Mouse (Mus musculus) ES-E14 (cell line): ENCODE measurements around the gene Atf3. TPM values are rescaled to one million over a fixed set of nuclear protein-coding genes. Genes with fewer than 3 reads are reported as not detected.

ENCODE experiments used
- DNase-seq: peaks from one replicate; pipeline ENCODE4 v3.0.0-alpha.2; 2013; ENCODE audit warnings: low read depth, low spot score
- H3K27ac ChIP-seq: 2 replicates; pipeline ENCODE4 v1.5.1; 2012; ENCODE audit warnings: low read depth, mild to moderate bottlenecking, low read length, moderate library complexity, mixed read lengths; ENCODE audit not compliant: poor library complexity, insufficient read depth, severe bottlenecking
- H3K36me3 ChIP-seq: 2 replicates; pipeline ENCODE4 v1.6.1; 2012; ENCODE audit warnings: mild to moderate bottlenecking, low read length, moderate library complexity, mixed read lengths; ENCODE audit not compliant: control insufficient read depth, poor library complexity, insufficient read depth, severe bottlenecking
- H3K4me1 ChIP-seq, 2 experiments: fragments of 150-350 bp in 1 of 2; sonication (generic) in 1 of 2; 2 replicates each; pipeline ENCODE4 v1.6.1; 2012; ENCODE audit warnings: low read length in 2 of 2, mild to moderate bottlenecking in 1 of 2, mixed read lengths in 1 of 2; ENCODE audit not compliant: control insufficient read depth in 2 of 2, insufficient read depth in 2 of 2, poor library complexity in 1 of 2
- H3K4me3 ChIP-seq, 2 experiments: fragments of 150-350 bp in 1 of 2; sonication (generic) in 1 of 2; 2 replicates each; pipeline ENCODE4 v1.5.1; 2012; ENCODE audit warnings: low read length in 2 of 2, low read depth in 1 of 2, mild to moderate bottlenecking in 1 of 2, mixed read lengths in 1 of 2; ENCODE audit not compliant: insufficient read depth in 1 of 2, poor library complexity in 1 of 2, severe bottlenecking in 1 of 2
- H3K9ac ChIP-seq: 2 replicates; pipeline ENCODE4 v1.6.1; 2012; ENCODE audit warnings: low read depth, mild to moderate bottlenecking, low read length, mixed read lengths; ENCODE audit not compliant: poor library complexity, insufficient read depth, severe bottlenecking
- H3K9me3 ChIP-seq: fragments of 150-350 bp; sonication (generic); 2 replicates; pipeline ENCODE4 v1.6.1; 2012; ENCODE audit warnings: low read depth, mild to moderate bottlenecking, low read length; ENCODE audit not compliant: control insufficient read depth, insufficient read depth
- CHD2 ChIP-seq: IDR thresholded peaks from 2 replicates; pipeline ENCODE4 v1.6.1; 2014; ENCODE audit warnings: mild to moderate bottlenecking, low read depth, low read length, inconsistent platforms
- HCFC1 ChIP-seq: IDR thresholded peaks from 2 replicates; pipeline ENCODE4 v1.6.1; 2012; ENCODE audit warnings: low read length, inconsistent platforms, borderline replicate concordance; ENCODE audit not compliant: insufficient read depth
- MAFK ChIP-seq: IDR thresholded peaks from 2 replicates; pipeline ENCODE4 v1.6.1; 2014; ENCODE audit warnings: mild to moderate bottlenecking, low read depth, low read length, inconsistent platforms; ENCODE audit not compliant: insufficient read depth
- ZC3H11A ChIP-seq: IDR thresholded peaks from 2 replicates; pipeline ENCODE4 v1.6.1; 2012; ENCODE audit warnings: low read depth, mild to moderate bottlenecking, inconsistent platforms, low read length, borderline replicate concordance
- ZNF384 ChIP-seq: IDR thresholded peaks from 2 replicates; pipeline ENCODE4 v1.6.1; 2012; ENCODE audit warnings: low read depth, low read length, inconsistent platforms
- in situ Hi-C, 2 experiments: fragments of 600-800 bp; cut with MboI; formaldehyde crosslinking; loops; one replicate each; pipeline ENCODE4 v1.15.1; 2025; ENCODE audit warnings: low sequenced_read_pairs in 2 of 2, inconsistent platforms in 1 of 2; ENCODE audit not compliant: unreplicated experiment in 2 of 2
- total RNA-seq: library from RNA; depleted of rRNA; stranded (reverse); fragments of 300-350 nt; gene quantifications from 2 replicates; pipeline ENCODE4 v1.2.3, GENCODE M21; 2012

Gene Atf3
- total RNA-seq, 1 experiment, result 8.0 TPM

DNA sequence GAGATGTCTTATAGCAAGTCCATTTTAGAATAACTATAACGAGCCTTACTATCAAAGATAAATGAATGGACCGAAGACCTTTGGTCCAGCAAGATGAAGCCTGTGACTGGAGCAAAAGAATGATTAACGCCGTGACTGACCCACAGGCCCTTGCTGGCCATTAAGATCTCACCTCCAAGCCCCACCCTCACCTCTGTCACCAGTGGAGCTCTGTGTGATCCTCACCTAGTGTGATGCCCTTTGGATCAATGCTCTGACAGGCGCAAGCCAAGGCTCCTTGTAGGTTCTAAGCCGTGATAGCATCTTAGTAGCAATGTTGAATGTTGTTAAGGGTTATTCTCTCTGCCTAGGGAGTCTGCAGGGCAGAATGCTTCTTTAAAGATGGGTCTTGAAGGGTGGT, 21.8 kb downstream of the Atf3 start:
- DNase-seq, result no peak
- H3K4me3 ChIP-seq, result no peak overlapping the region
- H3K4me1 ChIP-seq, result 0 out of 4 replicates have a peak, but pooled peaks cover 0 to 1% of the 10 kb centered on the region in 2 experiments
- H3K36me3 ChIP-seq, result no peaks in the 10 kb centered on the region
- no peak overlapping the region for H3K9ac ChIP-seq
- no peak for TF ChIP-seq ZC3H11A
- no peak for TF ChIP-seq MAFK
- no peak for TF ChIP-seq HCFC1
- no peak for TF ChIP-seq CHD2
- no peak for TF ChIP-seq ZNF384
- H3K27ac ChIP-seq, result no peak overlapping the region
- in situ Hi-C loops, result no loop called here
- no peaks in the 10 kb centered on the region for H3K9me3 ChIP-seq

DNA sequence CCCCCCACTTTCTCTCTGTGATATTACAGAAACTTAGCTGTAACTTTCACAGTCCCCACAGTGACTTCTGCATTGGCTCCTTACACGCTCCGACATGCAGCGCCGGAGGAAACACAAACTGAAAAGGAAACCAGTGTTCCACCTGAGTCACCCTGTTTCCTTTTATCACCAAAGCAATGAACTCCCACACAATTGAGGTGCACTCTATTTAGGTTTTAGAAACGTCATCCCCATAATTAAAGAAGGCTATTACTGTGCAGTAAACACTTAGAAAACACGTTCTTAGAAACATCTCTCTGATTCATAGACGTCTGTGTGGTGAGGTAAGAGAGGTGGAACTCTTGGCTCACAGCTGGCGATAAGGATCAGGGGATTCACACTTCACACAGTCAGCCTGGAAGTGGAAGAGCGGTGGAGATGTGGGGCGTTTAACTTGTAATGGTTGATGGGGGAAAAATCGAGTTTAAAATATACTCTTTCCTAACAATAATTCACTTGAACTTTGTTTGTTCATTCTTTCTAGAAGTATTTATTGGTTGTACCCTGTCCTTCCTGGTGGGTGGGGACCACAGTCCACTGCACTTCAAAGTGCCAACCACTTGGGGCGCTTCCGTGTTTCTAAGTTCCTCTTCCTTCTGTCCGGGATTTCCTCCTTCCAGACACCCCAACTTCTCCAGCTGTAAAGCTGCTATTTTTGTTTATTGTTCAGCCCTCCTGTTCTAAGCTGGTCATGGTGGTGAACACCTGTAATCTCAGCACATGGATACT, 24.0 kb downstream of the Atf3 start:
- no peak overlapping the region for H3K4me3 ChIP-seq
- H3K9me3 ChIP-seq, result no peaks in the 10 kb centered on the region
- TF ChIP-seq ZC3H11A (no peak), ZNF384 (no peak)
- DNase-seq, result no peak
- no peaks in the 10 kb centered on the region for H3K36me3 ChIP-seq
- H3K9ac ChIP-seq, result no peak overlapping the region
- H3K4me1 ChIP-seq, result peaks cover 8 to 12% of the 10 kb centered on the region in 2 experiments; a peak in 3 of 4 replicates
- in situ Hi-C loops, result no loop called here
- no peak overlapping the region for H3K27ac ChIP-seq

DNA sequence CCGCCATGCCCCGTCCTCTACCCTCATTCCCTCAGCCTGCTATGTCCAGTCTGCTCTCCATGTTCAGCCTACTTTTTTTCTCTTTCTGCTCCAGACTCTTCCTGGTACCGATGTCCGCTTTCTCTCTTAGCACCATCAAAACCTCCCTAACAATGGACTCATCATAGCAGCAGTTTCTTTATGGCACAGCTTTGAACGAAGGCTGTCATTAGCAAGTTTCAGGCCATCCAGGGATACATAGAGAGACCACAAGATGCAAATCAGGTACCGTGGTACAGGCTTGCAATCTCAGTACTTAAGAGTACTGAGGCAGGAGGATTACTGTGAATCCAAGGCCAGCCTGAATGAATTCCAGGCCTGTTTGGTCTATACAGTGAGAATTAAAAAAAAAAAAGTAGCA, 25.1 kb downstream of the Atf3 start:
- Histone ChIP-seq H3K4me3 (no peak overlapping the region), H3K9me3 (no peaks in the 10 kb centered on the region), H3K36me3 (no peaks in the 10 kb centered on the region), H3K4me1 (peaks cover 8 to 12% of the 10 kb centered on the region in 2 experiments; a peak in 3 of 4 replicates), H3K27ac (no peak overlapping the region), H3K9ac (no peak overlapping the region)
- in situ Hi-C loops, result no loop called here
- DNase-seq, result no peak
- TF ChIP-seq ZC3H11A, result no peak

GRCm38 (mm10) chr1:191192213-191192612, 25.6 kb downstream of the Atf3 start:
- in situ Hi-C loops, result no loop called here
- Histone ChIP-seq H3K4me3 (no peak overlapping the region), H3K27ac (no peak overlapping the region), H3K36me3 (no peaks in the 10 kb centered on the region), H3K4me1 (peaks cover 8 to 12% of the 10 kb centered on the region in 2 experiments; a peak in 3 of 4 replicates), H3K9ac (no peak overlapping the region), H3K9me3 (no peaks in the 10 kb centered on the region)
- no peak for DNase-seq
- TF ChIP-seq ZNF384, result no peak
- TF ChIP-seq HCFC1, result no peak
- no peak for TF ChIP-seq CHD2
- TF ChIP-seq MAFK, result no peak
- TF ChIP-seq ZC3H11A, result no peak
